Mouse (Mus musculus) MN1 (cell line): ENCODE data around the gene Ccdc91.
A peak's percentile ranks its signal among the peaks of the same experiment; 100 is the strongest.

Source experiments
- DNase-seq: peaks from one replicate; pipeline ENCODE4 v3.0.0-alpha.2; 2016; ENCODE audit warnings: low spot score

Gene Ccdc91

DNA sequence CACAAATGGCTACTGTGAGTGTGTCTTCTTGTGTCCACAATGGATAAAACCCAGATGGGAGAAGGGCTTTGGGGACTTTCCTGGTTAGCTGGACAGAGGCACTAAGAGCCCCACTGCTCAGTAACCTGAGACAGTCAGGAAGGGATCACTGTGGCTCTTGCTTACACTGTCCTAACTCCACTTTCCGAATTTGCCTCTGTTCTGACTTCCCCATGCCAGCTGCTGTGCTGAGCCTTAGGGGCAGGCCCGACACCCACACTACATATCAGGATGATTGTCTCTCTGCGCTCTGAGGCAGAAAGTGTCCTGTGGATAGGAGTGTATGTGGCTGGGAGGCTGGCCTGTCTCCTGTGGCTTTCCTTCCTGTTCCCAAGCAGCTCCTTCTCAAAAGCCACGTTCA, 97.5 kb downstream of the Ccdc91 start:
- no peak for DNase-seq

DNA sequence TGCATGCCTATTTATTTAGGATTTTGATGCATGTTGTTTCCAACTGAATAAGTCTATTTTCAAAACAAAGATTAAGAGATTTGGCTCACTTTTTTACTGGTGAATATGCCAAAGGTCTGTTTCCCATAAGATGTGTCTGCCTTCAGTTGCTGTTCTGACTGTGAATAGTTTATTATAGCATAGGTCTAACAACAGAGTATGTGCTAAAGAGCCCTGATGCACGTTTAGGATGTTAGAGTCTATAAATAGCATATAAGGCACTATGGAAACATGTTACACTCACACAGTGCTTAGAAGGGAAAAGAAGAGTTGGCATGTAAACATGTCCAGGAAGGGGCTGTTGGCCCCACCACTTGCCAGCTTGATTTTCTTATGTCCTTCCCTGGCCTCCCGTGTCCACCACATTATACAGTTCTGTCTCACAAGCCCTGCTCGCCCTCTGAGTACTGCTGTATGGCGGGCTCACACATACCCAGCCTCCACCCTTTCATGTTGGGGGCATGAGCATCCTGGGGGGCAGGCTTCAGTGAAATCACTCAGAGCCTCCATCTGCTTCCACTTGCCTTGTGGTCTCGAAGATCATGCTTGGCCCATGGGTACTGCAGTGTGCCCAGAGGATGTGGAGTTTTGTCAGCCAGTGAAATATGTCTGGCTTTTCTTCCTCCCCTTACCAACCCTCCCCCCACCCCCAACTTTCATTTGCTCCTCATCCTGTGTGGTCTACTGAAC, 99.0 kb downstream of the Ccdc91 start:
- DNase-seq, result no peak

DNA sequence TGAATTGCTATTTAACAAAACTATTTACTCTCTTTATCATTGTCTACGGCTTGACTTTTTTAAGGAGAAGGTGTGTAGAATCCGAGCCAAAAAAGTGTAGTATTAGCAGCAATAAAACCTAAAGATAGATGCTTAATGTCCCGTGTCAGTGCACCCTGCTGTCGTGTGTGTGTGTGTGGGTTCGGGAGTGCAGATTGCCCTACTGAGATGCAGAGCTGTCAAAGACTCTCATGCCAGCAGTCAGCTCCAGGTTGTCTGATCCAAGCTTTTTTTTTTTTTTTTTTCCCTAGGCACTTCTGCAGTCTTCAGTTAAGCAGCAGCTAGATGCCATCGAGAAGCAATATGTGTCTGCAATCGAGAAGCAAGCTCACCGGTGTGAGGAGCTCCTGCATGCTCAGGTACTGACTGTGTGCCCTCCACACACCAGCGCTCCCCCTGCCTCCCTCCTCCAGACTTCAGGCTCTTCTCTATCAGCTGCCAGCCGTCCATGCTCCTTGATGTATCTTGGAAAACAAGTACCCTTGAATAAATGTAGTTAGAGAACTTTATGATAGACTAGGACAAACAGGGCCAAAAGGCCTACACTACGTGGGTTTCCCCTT, 99.7 kb downstream of the Ccdc91 start:
- DNase-seq, result no peak

DNA sequence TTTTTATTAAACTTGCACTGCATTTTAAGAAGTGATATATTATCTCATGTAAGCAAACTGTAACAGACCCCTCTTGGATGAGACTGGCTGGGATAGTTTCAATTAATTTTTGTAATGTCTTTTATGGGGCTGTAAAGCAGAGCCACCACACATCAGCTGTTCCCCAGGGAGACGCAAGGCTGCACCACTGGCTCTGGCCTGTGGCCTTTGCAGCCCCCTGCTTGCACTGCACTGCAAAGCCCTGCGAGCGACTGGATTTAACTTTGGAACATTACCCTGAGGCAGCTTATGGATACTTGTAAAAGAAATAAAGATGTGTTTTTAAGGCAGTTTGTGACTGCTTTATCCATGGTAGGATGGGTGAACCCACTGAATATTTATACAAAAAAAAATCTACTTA, 112.0 kb downstream of the Ccdc91 start:
- DNase-seq, result no peak

DNA sequence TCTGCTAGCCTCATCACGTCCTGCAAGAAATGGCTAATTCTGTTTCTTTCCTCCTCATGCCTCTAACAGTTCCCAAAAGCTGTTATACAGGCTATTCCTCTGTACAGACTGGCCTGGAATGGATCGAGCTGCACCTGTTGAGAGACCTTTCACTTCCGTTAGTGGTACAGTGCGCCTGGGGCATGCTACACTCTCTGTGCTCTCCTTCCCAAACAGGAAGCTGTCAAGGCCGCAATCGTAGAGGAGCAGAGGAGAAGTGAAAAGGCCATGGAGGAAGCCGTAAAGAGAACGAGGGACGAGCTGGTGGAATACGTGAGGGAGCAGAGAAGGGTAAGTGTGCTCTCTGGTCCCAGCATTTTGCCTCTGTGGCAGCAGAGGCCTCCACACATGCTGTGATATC, 131.0 kb downstream of the Ccdc91 start:
- DNase-seq, result no peak

DNA sequence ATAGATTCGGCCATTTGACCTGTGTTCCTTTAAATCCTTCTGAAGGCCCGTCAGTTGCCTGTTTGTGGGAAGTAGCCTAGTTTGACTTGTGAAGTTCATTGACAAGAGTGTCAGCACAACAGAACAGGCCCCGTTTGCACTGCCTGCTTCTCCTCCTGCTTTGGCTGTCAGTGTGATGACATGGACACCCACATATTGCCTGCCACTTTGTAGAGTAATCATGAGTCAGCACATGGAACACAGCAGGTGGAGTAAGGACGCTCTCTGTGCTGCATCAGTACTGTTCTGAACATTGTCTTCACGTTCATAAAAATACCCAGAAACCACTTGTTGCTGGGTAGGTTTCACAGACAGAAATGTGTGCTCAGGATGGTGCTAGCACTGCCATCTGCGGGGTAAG, 132.0 kb downstream of the Ccdc91 start:
- DNase-seq, result no peak

DNA sequence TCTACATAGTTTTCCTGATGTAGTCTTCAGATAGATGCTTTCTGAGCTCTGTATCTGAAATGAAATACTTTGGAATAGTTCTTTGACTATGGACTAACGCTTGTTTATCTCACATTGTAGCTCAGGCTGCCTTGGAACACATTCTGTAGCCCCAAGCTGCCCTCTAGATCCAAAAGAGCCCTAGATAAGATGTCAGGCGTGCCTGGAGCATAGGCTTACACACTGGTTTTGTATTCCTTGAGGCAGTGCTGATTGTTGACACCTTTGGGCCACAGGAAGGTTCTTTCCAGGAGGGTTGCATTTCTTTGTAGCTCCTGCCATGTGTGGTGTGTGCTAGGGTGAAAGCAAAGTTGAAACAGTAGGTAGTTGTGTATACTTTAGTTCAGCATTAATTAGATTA, 139.7 kb downstream of the Ccdc91 start:
- no peak for DNase-seq

DNA sequence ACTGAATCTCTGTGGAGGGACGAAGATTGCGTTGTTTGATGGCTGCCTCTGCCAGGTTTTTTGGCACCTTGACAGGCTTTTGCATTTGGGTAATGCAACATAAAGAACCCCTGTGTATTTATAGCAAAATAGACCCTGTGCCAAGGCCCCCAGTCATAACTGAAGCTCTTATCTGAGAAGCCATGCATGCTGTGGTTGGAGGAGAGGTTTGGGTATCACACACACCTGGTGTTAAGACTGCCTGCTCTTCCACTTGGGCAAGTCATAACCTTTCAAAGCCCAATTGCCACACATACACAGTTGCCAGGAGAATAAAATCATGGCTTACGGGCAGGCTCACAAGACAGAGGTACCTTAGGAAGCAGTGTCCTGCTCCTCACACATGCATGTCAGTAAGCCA, 147.5 kb downstream of the Ccdc91 start:
- no peak for DNase-seq

DNA sequence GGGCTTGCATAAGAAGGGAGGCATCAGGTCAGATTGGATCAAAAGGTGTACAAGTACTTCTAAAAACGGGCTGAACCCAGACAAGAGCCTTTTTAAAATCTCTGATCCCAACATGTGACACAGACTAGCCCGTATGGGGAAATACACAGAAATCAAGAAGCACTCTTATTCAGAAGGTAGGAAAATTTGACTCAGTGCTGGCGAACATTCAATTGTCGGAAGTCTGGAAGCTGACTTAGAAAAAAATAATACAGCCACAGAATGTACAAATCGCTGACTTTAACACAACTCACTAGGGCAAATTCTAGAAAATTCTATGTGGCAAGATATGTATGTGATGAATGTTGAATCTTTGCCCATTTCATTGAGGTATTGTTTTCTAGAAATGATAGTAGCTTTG, 160.8 kb downstream of the Ccdc91 start:
- no peak for DNase-seq

DNA sequence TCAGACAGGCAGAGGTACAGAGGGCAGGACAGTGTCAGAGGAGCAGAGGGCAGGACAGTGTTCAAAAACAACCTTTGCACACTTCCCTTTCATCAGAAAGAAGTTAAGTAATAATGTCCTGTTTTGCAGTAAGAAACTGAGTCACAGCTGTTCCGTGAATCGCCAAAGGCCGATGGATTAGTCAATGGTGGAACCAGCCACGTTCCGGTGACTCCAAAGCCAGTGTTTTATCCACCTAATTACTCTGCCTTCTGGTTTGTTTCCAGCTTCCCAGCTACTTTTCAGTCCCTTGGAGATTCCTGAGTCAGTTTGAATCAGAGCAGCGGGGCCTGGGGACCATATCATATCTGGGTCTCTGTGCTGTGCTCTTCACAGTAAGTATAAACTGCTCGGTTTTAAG, 168.2 kb downstream of the Ccdc91 start:
- no peak for DNase-seq

DNA sequence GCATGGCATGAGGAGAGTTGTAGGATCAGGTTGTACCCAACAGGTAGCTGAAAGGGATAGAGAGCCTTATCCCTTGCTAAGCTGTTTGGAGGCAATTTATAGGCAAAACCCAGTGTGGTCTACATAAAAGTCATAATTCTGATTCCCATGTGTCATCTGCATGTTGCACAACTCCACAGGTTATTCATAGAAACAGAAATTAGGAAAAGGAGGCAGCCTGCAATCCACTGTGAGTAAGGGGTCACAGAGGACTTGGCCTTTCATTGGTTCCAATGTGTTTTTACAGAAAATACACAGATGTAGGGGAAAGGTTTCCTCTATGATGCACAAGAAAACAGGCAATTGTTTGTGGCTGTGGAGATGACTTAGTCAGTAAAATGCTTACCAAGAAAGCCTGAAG, 168.8 kb downstream of the Ccdc91 start:
- DNase-seq, result no peak

DNA sequence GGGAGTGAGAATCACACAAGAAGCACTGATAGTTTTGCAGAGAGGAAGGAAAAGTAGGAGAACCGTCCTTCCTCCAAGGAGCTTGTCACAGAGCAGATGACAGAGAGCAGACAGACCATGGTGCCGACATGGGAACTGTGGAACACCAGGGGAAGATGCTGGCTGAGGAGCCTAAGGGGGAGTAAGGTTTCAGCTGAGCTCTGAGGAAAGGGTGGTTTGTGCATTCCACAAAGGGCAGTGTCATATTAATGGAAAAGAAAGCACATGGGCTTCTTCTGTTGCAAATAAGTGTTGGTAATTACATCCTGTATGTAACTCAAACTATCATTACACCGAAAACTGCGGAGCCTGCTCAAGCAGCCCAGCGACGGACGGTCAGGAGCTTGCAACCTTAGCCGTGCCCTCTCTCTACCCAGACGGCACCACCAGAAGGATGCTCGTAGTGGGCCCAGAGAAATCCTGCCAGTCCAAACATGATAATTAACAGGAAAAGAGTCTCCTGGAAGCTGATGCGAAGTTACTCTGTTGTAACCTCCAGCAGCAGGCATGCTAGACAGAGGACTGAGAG, 170.9 kb downstream of the Ccdc91 start:
- DNase-seq, result no peak

DNA sequence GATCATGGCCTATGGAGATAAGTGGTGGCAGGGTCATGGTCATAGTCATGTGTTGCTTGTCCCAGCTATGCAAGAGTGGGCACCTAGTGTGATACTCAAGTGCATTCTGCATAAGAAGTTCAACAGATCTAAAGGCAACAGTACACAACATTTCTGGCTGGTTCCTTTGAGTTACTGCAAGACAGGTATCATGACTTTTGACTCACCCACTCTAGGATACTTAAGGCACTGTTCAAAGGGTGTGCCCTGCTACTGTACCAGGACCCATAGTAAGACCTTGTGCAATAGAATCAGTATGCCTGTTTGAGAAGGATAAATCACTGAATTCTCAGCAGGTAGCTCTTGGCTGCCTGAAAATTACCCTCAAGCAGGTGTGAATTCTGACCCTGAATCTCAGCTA, 182.4 kb downstream of the Ccdc91 start:
- no peak for DNase-seq

DNA sequence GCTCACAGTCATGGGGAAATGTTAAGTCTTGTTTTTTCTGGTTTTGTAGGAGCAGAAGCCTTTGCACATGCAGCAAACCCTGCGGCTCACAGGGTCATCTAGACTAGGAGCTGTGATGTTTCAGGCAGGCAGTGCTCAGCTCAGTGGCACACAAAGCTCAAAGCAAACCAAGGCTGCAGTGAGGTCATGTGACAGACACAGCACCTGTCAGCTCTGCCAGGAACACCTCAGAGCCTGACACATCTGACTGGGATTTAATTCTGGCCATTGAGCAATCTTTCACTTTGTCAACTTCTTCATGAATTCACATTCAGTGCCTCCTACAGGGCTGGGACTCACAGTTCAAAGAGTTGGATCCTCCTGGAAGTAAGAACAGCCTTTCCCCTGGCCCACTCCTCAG, 185.1 kb downstream of the Ccdc91 start:
- DNase-seq, result no peak

DNA sequence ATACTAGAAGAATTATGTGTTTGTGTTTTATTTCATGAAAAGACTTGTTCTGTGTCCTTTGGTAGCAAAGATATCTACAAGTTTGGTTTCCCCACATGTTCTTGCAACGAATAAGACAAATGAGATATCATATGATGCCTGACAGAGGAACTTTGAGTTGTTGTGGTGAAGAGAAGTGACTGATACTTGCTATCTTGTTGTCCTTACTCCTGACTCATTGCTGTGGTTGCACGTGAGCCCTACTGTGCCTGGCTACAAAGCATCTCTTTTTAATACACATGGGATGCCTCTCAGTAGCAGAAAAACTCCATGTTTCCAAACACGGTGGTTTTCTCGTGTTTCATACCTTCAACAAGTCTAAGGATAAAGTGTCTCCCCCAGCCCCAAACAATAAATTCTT, 186.2 kb downstream of the Ccdc91 start:
- no peak for DNase-seq

DNA sequence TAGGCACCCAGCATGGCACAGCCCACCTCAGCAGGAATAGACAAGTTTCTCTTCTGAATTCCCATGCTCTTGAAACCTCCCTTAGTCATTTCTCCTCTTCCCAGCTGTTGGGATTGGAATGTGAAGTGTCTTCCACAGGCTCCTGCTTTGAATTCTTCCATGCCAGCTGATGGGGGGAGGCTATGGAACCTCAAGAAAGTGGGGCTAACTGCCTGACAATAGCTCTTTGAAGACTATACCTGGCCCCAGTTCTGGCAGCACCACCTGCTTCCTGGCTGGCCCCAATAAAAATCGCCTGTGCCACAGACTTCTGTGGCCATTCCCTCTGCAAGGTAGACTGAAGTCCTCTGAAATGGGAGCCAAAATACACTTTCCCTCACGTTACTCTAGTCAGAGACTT, 187.0 kb downstream of the Ccdc91 start:
- DNase-seq, result no peak

DNA sequence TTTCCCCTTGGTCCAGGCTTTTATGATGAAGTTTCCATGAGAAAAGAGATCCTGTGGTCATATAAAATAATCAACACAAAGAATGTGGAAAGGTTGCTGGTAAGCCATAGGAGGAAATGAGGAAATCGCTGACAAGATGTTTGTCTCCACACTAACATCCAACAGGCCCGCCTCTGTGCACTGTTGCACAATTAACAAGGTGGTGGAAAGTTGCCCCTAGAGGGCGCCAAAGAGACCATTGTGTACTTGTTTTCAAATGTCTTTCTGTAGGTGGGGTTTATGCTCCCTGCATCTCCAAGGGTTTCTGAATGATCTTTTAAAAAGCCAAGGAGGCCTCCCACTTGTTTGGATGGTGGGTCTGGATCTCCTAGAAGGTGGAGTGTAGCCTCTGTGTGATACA, 188.7 kb downstream of the Ccdc91 start:
- peak; percentile 10 for DNase-seq

DNA sequence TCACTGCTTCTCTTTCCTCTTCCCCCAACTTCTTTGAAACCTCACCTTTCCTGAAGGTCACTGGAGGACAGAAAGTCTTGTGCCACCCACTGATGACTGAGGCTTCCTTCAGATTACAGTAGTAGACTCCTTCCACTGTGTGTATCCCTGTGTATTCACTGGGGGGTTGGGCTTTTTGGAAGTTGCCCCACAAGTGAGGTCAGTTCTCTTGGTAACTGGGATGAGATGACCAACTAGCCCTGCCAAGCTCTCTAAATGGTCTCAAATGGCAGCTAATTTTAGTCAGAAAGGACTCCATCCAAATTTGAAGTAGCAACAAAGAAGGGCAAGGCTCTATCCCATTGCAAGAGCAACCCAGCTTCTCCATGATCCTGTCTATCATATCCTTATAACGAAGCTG, 195.7 kb downstream of the Ccdc91 start:
- DNase-seq, result no peak

DNA sequence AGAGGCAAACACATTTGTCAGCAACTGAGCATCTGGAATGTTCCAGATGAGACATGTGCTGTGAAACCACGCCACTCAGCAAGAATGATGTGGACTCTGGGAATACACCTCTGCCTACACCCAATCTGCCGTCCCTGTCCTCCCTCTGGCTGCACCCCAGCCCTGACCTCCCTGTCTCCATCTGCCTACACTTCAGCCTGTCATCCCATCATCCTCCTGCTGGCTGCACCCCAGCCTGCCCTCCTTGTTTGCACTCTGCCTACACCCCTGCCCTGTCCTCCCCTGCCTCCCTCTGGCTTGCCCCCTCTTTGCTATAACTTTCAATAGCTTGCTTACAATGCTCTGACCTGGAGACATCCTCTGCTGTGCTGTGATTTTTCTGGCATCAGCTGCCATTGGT, 196.9 kb downstream of the Ccdc91 start:
- DNase-seq, result no peak

DNA sequence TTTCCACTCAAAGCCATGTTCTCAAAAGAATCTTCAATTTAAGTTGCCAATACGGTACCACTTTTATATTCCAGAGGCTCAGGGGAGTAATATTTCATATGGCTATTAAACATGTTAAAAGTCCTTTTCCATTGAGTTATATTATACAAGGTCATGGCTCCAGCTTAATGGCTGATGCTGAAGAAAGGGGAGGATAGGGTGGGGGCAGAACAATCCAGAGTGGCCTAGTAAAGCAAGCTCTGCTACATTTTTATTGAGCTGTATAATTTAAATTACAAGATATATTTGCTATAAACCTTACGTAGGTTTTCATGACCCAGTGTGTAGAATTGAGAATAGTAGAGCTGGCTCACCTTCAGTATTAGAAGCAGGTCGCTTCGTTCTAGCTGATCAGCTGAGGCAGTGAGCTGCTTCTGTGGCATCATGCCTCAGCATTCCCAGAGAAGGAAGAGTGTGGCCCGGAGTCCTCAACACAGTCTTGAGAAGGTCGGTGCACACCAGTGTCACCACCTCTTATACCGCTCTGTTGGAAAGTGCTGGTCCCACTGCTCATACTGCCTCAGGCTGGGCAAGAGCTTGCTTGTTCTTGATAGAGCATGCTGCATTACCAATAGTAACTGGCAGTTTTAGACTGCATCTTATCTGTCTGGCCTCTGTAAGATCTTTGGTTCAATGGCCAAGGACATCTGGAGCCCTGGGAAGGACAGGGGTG, 199.6 kb downstream of the Ccdc91 start:
- DNase-seq, result no peak

DNA sequence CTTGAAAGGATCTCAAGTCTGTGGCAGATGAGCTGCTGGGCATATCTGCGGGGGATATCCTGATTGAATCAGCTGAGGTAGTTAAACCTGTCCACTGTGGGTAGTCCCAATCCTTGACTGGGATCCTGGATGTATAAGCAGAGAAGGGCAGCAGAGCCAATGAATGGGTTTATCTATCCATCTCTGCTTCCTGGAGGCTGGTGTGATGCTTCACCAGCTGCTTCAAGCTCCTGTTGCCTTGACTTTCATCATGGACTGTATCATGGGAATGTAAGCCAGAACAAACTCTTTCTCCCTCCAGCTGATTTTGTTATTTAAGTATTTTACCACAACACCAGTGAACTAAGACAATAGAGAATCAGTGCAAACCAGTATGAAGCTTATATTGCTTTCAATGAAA, 200.6 kb downstream of the Ccdc91 start:
- DNase-seq, result no peak
